Mouse (Mus musculus) myocyte (in vitro differentiated cells): ENCODE results near the gene Gna11. TPM values are rescaled to one million over a fixed set of nuclear protein-coding genes. Genes with fewer than 3 reads are reported as not detected.

Source experiments
- H3K27me3 ChIP-seq: one replicate; pipeline ENCODE4 v1.6.1; 2011; ENCODE audit not compliant: control insufficient read depth, insufficient read depth, insufficient read length
- H3K36me3 ChIP-seq: one replicate; pipeline ENCODE4 v1.6.1; 2011; ENCODE audit not compliant: control insufficient read depth, insufficient read depth
- H3K4me2 ChIP-seq: one replicate; pipeline ENCODE4 v1.6.1; 2011; ENCODE audit warnings: low read depth, control low read depth
- H3K4me3 ChIP-seq: one replicate; pipeline ENCODE4 v1.5.1; 2011; ENCODE audit warnings: mild to moderate bottlenecking, control low read depth, moderate library complexity
- H3K79me2 ChIP-seq: one replicate; pipeline ENCODE4 v1.6.1; 2011; ENCODE audit not compliant: control insufficient read depth, insufficient read depth
- H3ac ChIP-seq: one replicate; pipeline ENCODE4 v1.6.1; 2011; ENCODE audit not compliant: control insufficient read depth, insufficient read length
- CEBPB ChIP-seq: IDR thresholded peaks from 2 replicates; pipeline ENCODE4 v1.6.1; 2011; ENCODE audit warnings: mild to moderate bottlenecking, moderate library complexity; ENCODE audit not compliant: poor library complexity, insufficient read depth, severe bottlenecking
- E2F4 ChIP-seq: IDR thresholded peaks from one replicate; pipeline ENCODE4 v1.6.1; 2011; ENCODE audit warnings: mild to moderate bottlenecking, control low read depth, moderate library complexity; ENCODE audit not compliant: insufficient read depth
- MAX ChIP-seq: IDR thresholded peaks from one replicate; pipeline ENCODE4 v1.6.1; 2011; ENCODE audit warnings: low read depth, mild to moderate bottlenecking, control low read depth
- MYOD1 ChIP-seq, 3 experiments: IDR thresholded peaks; one replicate each; pipeline ENCODE4 v1.6.1; 2011; ENCODE audit warnings: control low read depth in 2 of 3, low read depth in 2 of 3, mild to moderate bottlenecking in 2 of 3, moderate library complexity in 1 of 3; ENCODE audit not compliant: insufficient read length in 2 of 3, control insufficient read depth in 1 of 3
- MYOG ChIP-seq, 3 experiments: IDR thresholded peaks; one replicate each; pipeline ENCODE4 v1.6.1; 2011; ENCODE audit warnings: control low read depth in 2 of 3, low read depth in 2 of 3, mild to moderate bottlenecking in 2 of 3; ENCODE audit not compliant: insufficient read length in 2 of 3, control insufficient read depth in 1 of 3, insufficient read depth in 1 of 3
- POLR2A ChIP-seq: IDR thresholded peaks from one replicate; pipeline ENCODE4 v1.6.1; 2011; ENCODE audit warnings: low read depth, mild to moderate bottlenecking, control low read depth, moderate library complexity; ENCODE audit not compliant: insufficient read length
- POLR2AphosphoS2 ChIP-seq: IDR thresholded peaks from one replicate; pipeline ENCODE4 v1.6.1; 2011; ENCODE audit warnings: low read depth, control low read depth; ENCODE audit not compliant: insufficient read length
- REST ChIP-seq: IDR thresholded peaks from one replicate; pipeline ENCODE4 v1.6.1; 2011; ENCODE audit warnings: mild to moderate bottlenecking, control low read depth, moderate library complexity; ENCODE audit not compliant: insufficient read depth, insufficient read length
- SRF ChIP-seq: IDR thresholded peaks from one replicate; pipeline ENCODE4 v1.6.1; 2011; ENCODE audit warnings: low read depth; ENCODE audit not compliant: control insufficient read depth, insufficient read length
- TCF12 ChIP-seq: IDR thresholded peaks from one replicate; pipeline ENCODE4 v1.6.1; 2011; ENCODE audit warnings: mild to moderate bottlenecking, control low read depth; ENCODE audit not compliant: poor library complexity, insufficient read depth, severe bottlenecking
- TCF3 ChIP-seq: IDR thresholded peaks from one replicate; pipeline ENCODE4 v1.6.1; 2011; ENCODE audit warnings: low read depth, control low read depth; ENCODE audit not compliant: insufficient read length
- USF1 ChIP-seq: IDR thresholded peaks from one replicate; pipeline ENCODE4 v1.6.1; 2011; ENCODE audit warnings: low read depth, mild to moderate bottlenecking, control low read depth, moderate library complexity
- polyA plus RNA-seq: library from polyadenylated mRNA; unstranded; fragments of >200 nt; fragmentation: generic; extraction: Trizol; gene quantifications from one replicate; pipeline ENCODE4 v1.2.1, GENCODE M21; 2012; ENCODE audit warnings: missing spikeins

Gene Gna11
- polyA plus RNA-seq, 1 experiment, result 58.2 TPM

GRCm38 (mm10) chr10:81485060-81485449, 59.9 kb downstream of the Gna11 start:
- H3K27me3 ChIP-seq, result peaks cover 14% of the 10 kb centered on the region
- no peak overlapping the region for H3K4me3 ChIP-seq
- no peak overlapping the region for H3K4me2 ChIP-seq
- no peaks in the 10 kb centered on the region for H3K79me2 ChIP-seq
- H3K36me3 ChIP-seq, result no peaks in the 10 kb centered on the region
- no peak overlapping the region for H3ac ChIP-seq
- TF ChIP-seq E2F4 (no peak), SRF (no peak), CEBPB (no peak), MAX (no peak), POLR2A (no peak), TCF12 (no peak), POLR2AphosphoS2 (no peak), REST (no peak), MYOG (IDR thresholded peaks at IDR 0.05; ENCODE audit: control insufficient read depth in 1 of 3, insufficient read depth in 1 of 3, insufficient read length in 2 of 3, low read depth in 2 of 3) (no peak), MYOD1 (IDR thresholded peaks at IDR 0.05; ENCODE audit: control insufficient read depth in 1 of 3, insufficient read length in 2 of 3, low read depth in 2 of 3) (no peak), USF1 (no peak), TCF3 (no peak)

GRCm38 (mm10) chr10:81484441-81485059, 60.4 kb downstream of the Gna11 start:
- H3K36me3 ChIP-seq, result no peaks in the 10 kb centered on the region
- peak; percentile 14 for TF ChIP-seq POLR2AphosphoS2
- TF ChIP-seq CEBPB, result no peak
- no peak for TF ChIP-seq MAX
- TF ChIP-seq E2F4, result no peak
- no peak for TF ChIP-seq USF1
- no peak for TF ChIP-seq TCF12
- peak in 1 of 3 experiments; percentile 41 for TF ChIP-seq MYOG (IDR thresholded peaks at IDR 0.05; ENCODE audit: control insufficient read depth in 1 of 3, insufficient read depth in 1 of 3, insufficient read length in 2 of 3, low read depth in 2 of 3)
- no peak for TF ChIP-seq SRF
- peak in 2 of 3 experiments; percentile 41 to 47 for TF ChIP-seq MYOD1 (IDR thresholded peaks at IDR 0.05; ENCODE audit: control insufficient read depth in 1 of 3, insufficient read length in 2 of 3, low read depth in 2 of 3)
- H3ac ChIP-seq, result no peak overlapping the region
- H3K4me2 ChIP-seq, result no peak overlapping the region
- H3K27me3 ChIP-seq, result peaks cover 14% of the 10 kb centered on the region
- H3K4me3 ChIP-seq, result no peak overlapping the region
- no peaks in the 10 kb centered on the region for H3K79me2 ChIP-seq

- Histone ChIP-seq H3K36me3 (no peaks in the 10 kb centered on the region), H3K4me2 (no peak overlapping the region), H3K27me3 (peaks cover 14% of the 10 kb centered on the region), H3K79me2 (no peaks in the 10 kb centered on the region), H3K4me3 (no peak overlapping the region), H3ac (no peak overlapping the region)
- no peak for TF ChIP-seq MAX
- TF ChIP-seq TCF3, result no peak
- TF ChIP-seq POLR2AphosphoS2, result no peak
- TF ChIP-seq REST, result no peak
These were observed 61.0 kb downstream of the Gna11 start for GRCm38 (mm10) chr10:81483983-81484382.

GRCm38 (mm10) chr10:81482533-81482889, 62.5 kb downstream of the Gna11 start, which contains the start of gene Celf5:
Celf5 (minus strand) TSS chr10:81482709.
- Histone ChIP-seq H3K27me3 (peaks cover 14% of the 10 kb centered on the region), H3K4me3 (no peak within 1 kb of the TSS), H3K79me2 (no peaks in the 10 kb centered on the region)

GRCm38 (mm10) chr10:81481605-81482532, 63.1 kb downstream of the Gna11 start:
- Histone ChIP-seq H3K27me3 (peaks cover 14% of the 10 kb centered on the region), H3K4me3 (no peak overlapping the region), H3ac (no peak overlapping the region), H3K36me3 (no peaks in the 10 kb centered on the region), H3K79me2 (no peaks in the 10 kb centered on the region), H3K4me2 (peak overlapping the region; percentile 66)
- TF ChIP-seq REST (no peak), TCF3 (no peak), CEBPB (no peak), USF1 (no peak), MYOG (IDR thresholded peaks at IDR 0.05; ENCODE audit: control insufficient read depth in 1 of 3, insufficient read depth in 1 of 3, insufficient read length in 2 of 3, low read depth in 2 of 3) (no peak), TCF12 (no peak), SRF (no peak), POLR2A (no peak), POLR2AphosphoS2 (no peak), E2F4 (no peak)

More at GRCm38 (mm10) chr10:81482533-81482889, 62.5 kb downstream of the Gna11 start, which contains the start of gene Celf5:
- Histone ChIP-seq H3K4me2 (peak within 1 kb of the TSS; percentile 66), H3ac (no peak within 1 kb of the TSS), H3K36me3 (no peaks in the 10 kb centered on the region)
- TF ChIP-seq USF1 (no peak), TCF12 (no peak), POLR2AphosphoS2 (no peak), E2F4 (no peak), MYOD1 (IDR thresholded peaks at IDR 0.05; ENCODE audit: control insufficient read depth in 1 of 3, insufficient read length in 2 of 3, low read depth in 2 of 3) (no peak), MYOG (IDR thresholded peaks at IDR 0.05; ENCODE audit: control insufficient read depth in 1 of 3, insufficient read depth in 1 of 3, insufficient read length in 2 of 3, low read depth in 2 of 3) (peak in 1 of 3 experiments; percentile 14)

Other genes with a start within 250 kb of the Gna11 start
- 31.3 TPM for gene Cactin, start 224.1 kb downstream of the Gna11 start, polyA plus RNA-seq
- gene Tbxa2r, start 216.5 kb downstream of the Gna11 start, polyA plus RNA-seq, result 0.16 TPM
- 0.10 TPM for gene Gipc3, start 201.9 kb downstream of the Gna11 start, polyA plus RNA-seq
- 80.2 TPM for gene Hmg20b, start 194.7 kb downstream of the Gna11 start, polyA plus RNA-seq
- 21.7 TPM for gene Mfsd12, start 187.7 kb downstream of the Gna11 start, polyA plus RNA-seq
- 0.92 TPM for gene 4930404N11Rik, start 179.4 kb downstream of the Gna11 start, polyA plus RNA-seq
- 42.0 TPM for gene Fzr1, start 166.7 kb downstream of the Gna11 start, polyA plus RNA-seq
- 103 TPM for gene Dohh, start 160.8 kb downstream of the Gna11 start, polyA plus RNA-seq
- gene Gm48551, start 160.7 kb downstream of the Gna11 start, polyA plus RNA-seq, result 1.7 TPM
- gene Gm48552, start 156.2 kb downstream of the Gna11 start, polyA plus RNA-seq, result 0.73 TPM
- gene Smim24, start 152.1 kb downstream of the Gna11 start, polyA plus RNA-seq, result 0.30 TPM
- 115 TPM for gene Nfic, start 89.6 kb downstream of the Gna11 start, polyA plus RNA-seq
- gene Celf5, start 62.5 kb downstream of the Gna11 start, polyA plus RNA-seq, result 0.37 TPM
- gene Ncln, start 48.8 kb downstream of the Gna11 start, polyA plus RNA-seq, result 153 TPM
- not detected for gene S1pr4, start 45.1 kb downstream of the Gna11 start, polyA plus RNA-seq
- not detected for gene Gna15, start 21.0 kb downstream of the Gna11 start, polyA plus RNA-seq
- gene Aes, start 14.3 kb upstream of the Gna11 start, polyA plus RNA-seq, result 639 TPM
- gene Tle2, start 29.4 kb upstream of the Gna11 start, polyA plus RNA-seq, result 11.3 TPM
- gene Tle6, start 55.9 kb upstream of the Gna11 start, polyA plus RNA-seq, result 15.3 TPM
- 0.78 TPM for gene BC025920, start 61.1 kb upstream of the Gna11 start, polyA plus RNA-seq
- gene Sirt6, start 82.6 kb upstream of the Gna11 start, polyA plus RNA-seq, result 28.0 TPM
- gene Ankrd24, start 83.3 kb upstream of the Gna11 start, polyA plus RNA-seq, result 11.8 TPM
- 0.59 TPM for gene Gm10778, start 103.9 kb upstream of the Gna11 start, polyA plus RNA-seq
- 1.1 TPM for gene Zfp433, start 159.6 kb upstream of the Gna11 start, polyA plus RNA-seq
- 0.89 TPM for gene Gm3055, start 226.0 kb upstream of the Gna11 start, polyA plus RNA-seq